Mouse (Mus musculus) midbrain, embryonic 11.5 days (tissue): ENCODE data around the gene Flrt2. TPM values are rescaled to one million over a fixed set of nuclear protein-coding genes. Genes with fewer than 3 reads are reported as not detected.

ENCODE experiments used
- ATAC-seq: fragments of 200-750 bp; cut with Nextera tagmentation; 2 replicates; pipeline ENCODE4 v1.8.0; 2017; ENCODE audit warnings: moderate TSS enrichment, moderate library complexity; ENCODE audit not compliant: low FRiP score
- DNase-seq: peaks from one replicate; pipeline ENCODE4 v3.0.0; 2015; ENCODE audit warnings: low spot score; ENCODE audit errors: missing footprints
- H3K27ac ChIP-seq: fragments of 300-500 bp; sonication (generic); 2 replicates; pipeline ENCODE4 v1.5.1; 2014; ENCODE audit warnings: low read depth, low read length
- H3K27me3 ChIP-seq: fragments of 300-500 bp; sonication (generic); 2 replicates; pipeline ENCODE4 v1.6.1; 2014; ENCODE audit warnings: mild to moderate bottlenecking, low read length, moderate library complexity, mixed read lengths; ENCODE audit not compliant: control insufficient read depth, insufficient read depth
- H3K36me3 ChIP-seq: fragments of 300-500 bp; sonication (generic); 2 replicates; pipeline ENCODE4 v1.6.1; 2014; ENCODE audit warnings: mild to moderate bottlenecking, low read length, moderate library complexity, mixed read lengths; ENCODE audit not compliant: control insufficient read depth, insufficient read depth
- H3K4me1 ChIP-seq: fragments of 300-500 bp; sonication (generic); 2 replicates; pipeline ENCODE4 v1.6.1; 2014; ENCODE audit warnings: low read length; ENCODE audit not compliant: control insufficient read depth, insufficient read depth
- H3K4me2 ChIP-seq: fragments of 300-500 bp; sonication (generic); 2 replicates; pipeline ENCODE4 v1.6.1; 2014; ENCODE audit warnings: mild to moderate bottlenecking, moderate library complexity
- H3K4me3 ChIP-seq: fragments of 300-500 bp; sonication (generic); 2 replicates; pipeline ENCODE4 v1.5.1; 2014; ENCODE audit warnings: low read depth, low read length
- H3K9ac ChIP-seq: fragments of 300-500 bp; sonication (generic); 2 replicates; pipeline ENCODE4 v1.6.1; 2014; ENCODE audit warnings: low read length
- H3K9me3 ChIP-seq: fragments of 300-500 bp; sonication (generic); 2 replicates; pipeline ENCODE4 v1.6.1; 2016; ENCODE audit warnings: low read length; ENCODE audit not compliant: control insufficient read depth
- WGBS: fragments of 180-500 bp; shearing (Covaris S2); extraction: QIAGEN DNeasy Blood & Tissue Kit; methylation state at CpG from one replicate; pipeline ENCODE4 v1.1.7; 2014; 5-methylcytosine and 5-hydroxymethylcytosine counted together
- polyA plus RNA-seq: library from polyadenylated mRNA; unstranded; fragments of >200 nt; fragmentation: Nextera tagmentation; extraction: Ambion mirVana; gene quantifications from 2 replicates; pipeline ENCODE4 v1.2.1, GENCODE M21; 2014

Flrt2 gene
- polyA plus RNA-seq, 1 experiment from 2014 or later = 27.0 TPM

- ATAC-seq (no peak), DNase-seq (no peak)
- Histone ChIP-seq H3K9ac (no peak overlapping the region), H3K9me3 (no peaks in the 10 kb centered on the region), H3K27me3 (no peaks in the 10 kb centered on the region), H3K4me2 (no peak overlapping the region), H3K36me3 (no peaks in the 10 kb centered on the region), H3K4me1 (no peaks in the 10 kb centered on the region), H3K4me3 (no peak overlapping the region), H3K27ac (no peak overlapping the region)
- WGBS = 75% methylated on average over 4 of the region's 4 CpGs
Observed at GRCm38 (mm10) chr12:95744307-95744706, 52.3 kb downstream of the Flrt2 start.

- H3K9ac ChIP-seq = no peak overlapping the region
- no peaks in the 10 kb centered on the region for H3K9me3 ChIP-seq
- no peaks in the 10 kb centered on the region for H3K36me3 ChIP-seq
- H3K4me3 ChIP-seq = no peak overlapping the region
- WGBS = 77% methylated on average over 10 of the region's 10 CpGs
- no peak for ATAC-seq
- no peaks in the 10 kb centered on the region for H3K27me3 ChIP-seq
- no peak overlapping the region for H3K27ac ChIP-seq
- no peak overlapping the region for H3K4me2 ChIP-seq
- H3K4me1 ChIP-seq = no peaks in the 10 kb centered on the region
- DNase-seq = no peak
Observed at GRCm38 (mm10) chr12:95746856-95747579, 55.0 kb downstream of the Flrt2 start.

GRCm38 (mm10) chr12:95748760-95749159 lies 56.7 kb downstream of the Flrt2 start:
- no peak for DNase-seq
- no peaks in the 10 kb centered on the region for H3K9me3 ChIP-seq
- no peaks in the 10 kb centered on the region for H3K4me1 ChIP-seq
- no peak for ATAC-seq
- H3K36me3 ChIP-seq = no peaks in the 10 kb centered on the region
- H3K4me3 ChIP-seq = no peak overlapping the region
- no peak overlapping the region for H3K4me2 ChIP-seq
- H3K27me3 ChIP-seq = no peaks in the 10 kb centered on the region
- H3K27ac ChIP-seq = no peak overlapping the region
- WGBS = 88% methylated on average over 2 of the region's 2 CpGs
- no peak overlapping the region for H3K9ac ChIP-seq

- WGBS = 92% methylated on average over 2 of the region's 2 CpGs
- no peaks in the 10 kb centered on the region for H3K4me1 ChIP-seq
- DNase-seq (no peak), ATAC-seq (no peak)
- no peaks in the 10 kb centered on the region for H3K27me3 ChIP-seq
- no peak overlapping the region for H3K4me3 ChIP-seq
- no peaks in the 10 kb centered on the region for H3K9me3 ChIP-seq
- no peaks in the 10 kb centered on the region for H3K36me3 ChIP-seq
- H3K27ac ChIP-seq = no peak overlapping the region
- no peak overlapping the region for H3K9ac ChIP-seq
- H3K4me2 ChIP-seq = no peak overlapping the region
Observed at GRCm38 (mm10) chr12:95749248-95749647, 57.2 kb downstream of the Flrt2 start.

- Histone ChIP-seq H3K4me3 (no peak overlapping the region), H3K27ac (no peak overlapping the region), H3K4me2 (no peak overlapping the region), H3K27me3 (no peaks in the 10 kb centered on the region), H3K36me3 (no peaks in the 10 kb centered on the region), H3K4me1 (no peaks in the 10 kb centered on the region), H3K9me3 (no peaks in the 10 kb centered on the region), H3K9ac (no peak overlapping the region)
- DNase-seq (no peak), ATAC-seq (no peak)
- 95% methylated on average over 5 of the region's 5 CpGs for WGBS
Observed at GRCm38 (mm10) chr12:95759212-95759746, 67.3 kb downstream of the Flrt2 start.

GRCm38 (mm10) chr12:95765255-95765654 lies 73.2 kb downstream of the Flrt2 start:
- Histone ChIP-seq H3K4me1 (no peaks in the 10 kb centered on the region), H3K27me3 (no peaks in the 10 kb centered on the region), H3K27ac (no peak overlapping the region), H3K9ac (no peak overlapping the region), H3K36me3 (no peaks in the 10 kb centered on the region), H3K9me3 (no peaks in the 10 kb centered on the region), H3K4me2 (no peak overlapping the region), H3K4me3 (no peak overlapping the region)
- WGBS = 87% methylated on average over 4 of the region's 4 CpGs
- DNase-seq (no peak), ATAC-seq (no peak)

- Histone ChIP-seq H3K36me3 (no peaks in the 10 kb centered on the region), H3K27ac (no peak overlapping the region), H3K9me3 (no peaks in the 10 kb centered on the region), H3K4me3 (no peak overlapping the region), H3K27me3 (no peaks in the 10 kb centered on the region), H3K4me1 (no peaks in the 10 kb centered on the region), H3K9ac (no peak overlapping the region), H3K4me2 (no peak overlapping the region)
- no peak for DNase-seq
- WGBS = 78% methylated on average over 2 of the region's 2 CpGs
- ATAC-seq = no peak
Observed at GRCm38 (mm10) chr12:95769041-95769440, 77.0 kb downstream of the Flrt2 start.

GRCm38 (mm10) chr12:95770251-95770650 lies 78.2 kb downstream of the Flrt2 start:
- no peak for ATAC-seq
- no peak for DNase-seq
- Histone ChIP-seq H3K27ac (no peak overlapping the region), H3K4me2 (no peak overlapping the region), H3K9me3 (no peaks in the 10 kb centered on the region), H3K9ac (no peak overlapping the region), H3K27me3 (no peaks in the 10 kb centered on the region), H3K36me3 (no peaks in the 10 kb centered on the region), H3K4me1 (no peaks in the 10 kb centered on the region), H3K4me3 (no peak overlapping the region)
- 86% methylated on average over 3 of the region's 3 CpGs for WGBS

- no peak for DNase-seq
Observed at GRCm38 (mm10) chr12:95790146-95790545, 98.1 kb downstream of the Flrt2 start.

More at GRCm38 (mm10) chr12:95790146-95790545, 98.1 kb downstream of the Flrt2 start:
- Histone ChIP-seq H3K27me3 (no peaks in the 10 kb centered on the region), H3K27ac (no peak overlapping the region), H3K4me3 (no peak overlapping the region), H3K36me3 (no peaks in the 10 kb centered on the region), H3K4me1 (no peaks in the 10 kb centered on the region), H3K4me2 (no peak overlapping the region), H3K9me3 (no peaks in the 10 kb centered on the region), H3K9ac (no peak overlapping the region)
- no peak for ATAC-seq
- 60% methylated on average over 1 of the region's 1 CpGs for WGBS
